Mouse (Mus musculus): ENCODE measurements around the gene Gm10644.
"Not testable (repeated sequence)": the region's sequence is repeated elsewhere in the genome, so short reads cannot be mapped to it uniquely, and the experiment has no call there.

The Gm10644 gene

DNA sequence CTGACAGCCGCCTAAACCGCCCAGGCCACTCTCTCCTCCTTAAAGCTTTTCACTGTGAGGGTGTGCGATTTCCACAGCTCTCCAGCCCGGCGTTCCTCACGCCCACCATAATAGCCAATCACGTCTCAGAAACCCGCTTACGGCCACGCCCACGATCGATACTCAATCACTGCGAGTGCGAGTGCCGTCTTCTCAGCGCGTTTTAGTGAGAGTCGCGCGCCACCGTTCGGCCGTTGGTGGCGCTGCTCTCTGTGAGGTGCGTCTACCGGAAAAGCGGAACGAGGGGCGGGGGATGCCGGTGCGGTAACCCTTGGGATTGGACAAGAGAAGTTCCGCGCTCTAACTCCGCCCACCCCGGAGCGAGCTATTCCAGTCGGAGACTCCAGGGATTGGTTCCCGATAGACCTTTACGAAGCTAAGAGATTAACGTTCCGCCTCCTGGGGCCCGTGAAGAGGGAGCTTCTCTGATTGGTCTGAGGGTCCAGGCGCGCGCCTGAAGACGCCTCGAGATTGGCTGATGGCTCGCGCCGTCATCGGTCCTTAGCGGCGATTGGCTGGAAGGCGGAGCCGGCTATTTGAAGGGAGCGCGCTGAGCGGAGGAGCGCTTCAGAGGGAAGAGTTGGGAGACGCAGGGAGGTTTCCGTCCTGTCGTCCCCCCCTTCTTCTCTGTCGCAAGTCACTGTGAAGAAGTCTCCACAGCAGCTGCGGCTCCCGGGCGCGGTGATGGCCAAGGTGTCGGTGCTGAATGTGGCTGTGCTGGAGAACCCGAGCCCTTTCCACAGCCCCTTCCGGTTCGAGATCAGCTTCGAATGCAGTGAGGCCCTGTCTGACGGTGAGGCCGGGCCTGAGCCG is at the start of gene Gm10644, which contains the start of gene Asf1b:
Gene Gm10644, minus strand, starts transcription at position 100 of the 852 bp plus-strand sequence.
Gene Asf1b, plus strand, starts transcription at position 402 of the 852 bp plus-strand sequence.
- peak; percentile 98 for DNase-seq

DNA sequence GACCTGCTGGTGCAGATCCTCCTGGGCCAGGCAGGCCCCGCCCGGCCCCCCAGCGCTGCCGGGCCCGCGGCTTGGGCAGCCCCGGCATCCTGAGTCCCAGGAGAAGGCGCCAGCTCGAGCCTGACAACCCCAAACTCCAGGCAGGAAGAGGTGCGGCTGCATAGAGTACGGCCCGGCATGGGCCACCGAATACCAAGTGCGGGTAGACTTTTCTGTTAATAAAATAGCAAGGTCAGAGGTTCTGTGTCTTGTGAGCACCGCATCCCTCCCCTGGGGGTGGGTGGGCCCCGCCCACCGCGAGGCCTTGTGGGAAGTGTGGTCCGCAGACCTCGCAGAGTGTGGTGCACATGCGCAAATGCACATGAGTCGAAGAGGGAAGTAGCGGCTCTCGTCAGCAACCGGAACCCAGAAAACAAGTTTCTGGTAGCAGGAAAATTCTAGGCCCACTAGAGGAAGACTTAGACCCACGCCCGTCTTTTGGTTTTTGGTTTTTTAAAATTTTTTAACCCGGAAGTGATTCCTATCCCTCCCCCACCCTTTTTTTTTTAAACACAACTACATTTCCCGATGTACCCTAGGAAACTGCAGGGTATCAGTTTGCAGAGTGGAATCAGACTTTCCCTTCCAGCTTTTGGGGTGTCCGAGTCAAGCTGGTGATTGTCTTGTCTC is 49.7 kb upstream of the Gm10644 start:
- DNase-seq: peak; percentile 92

DNA sequence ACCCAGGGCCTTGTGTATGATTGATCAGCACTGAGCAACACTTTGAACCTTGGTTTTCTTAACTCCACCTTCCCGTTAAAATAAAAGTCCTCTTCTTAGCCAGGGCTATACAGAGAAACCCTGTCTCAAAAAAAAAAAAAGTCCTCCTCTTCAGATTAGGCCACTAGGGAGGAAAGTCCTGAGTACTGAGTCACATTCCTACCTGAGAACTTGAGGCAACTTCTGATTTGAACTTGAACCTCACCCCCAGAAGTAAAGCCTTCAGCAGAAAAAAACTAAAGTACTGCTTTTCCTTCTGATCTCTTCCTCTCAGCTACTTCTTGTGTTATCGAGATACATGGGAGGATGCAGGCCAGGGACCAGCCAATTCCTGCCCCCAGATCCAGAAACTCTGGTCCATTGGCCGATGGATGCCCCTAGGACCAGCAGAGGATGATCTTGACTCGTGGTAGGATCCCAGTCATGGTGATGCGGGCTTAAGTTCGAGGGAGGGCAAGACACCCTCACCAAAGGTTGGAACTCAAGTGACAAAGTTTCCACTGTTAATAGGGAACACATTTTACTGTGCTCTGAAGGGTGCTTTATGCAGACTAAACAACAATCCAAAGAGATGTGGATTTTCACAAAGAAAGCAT is 48.7 kb upstream of the Gm10644 start:
- DNase-seq: no peak

DNA sequence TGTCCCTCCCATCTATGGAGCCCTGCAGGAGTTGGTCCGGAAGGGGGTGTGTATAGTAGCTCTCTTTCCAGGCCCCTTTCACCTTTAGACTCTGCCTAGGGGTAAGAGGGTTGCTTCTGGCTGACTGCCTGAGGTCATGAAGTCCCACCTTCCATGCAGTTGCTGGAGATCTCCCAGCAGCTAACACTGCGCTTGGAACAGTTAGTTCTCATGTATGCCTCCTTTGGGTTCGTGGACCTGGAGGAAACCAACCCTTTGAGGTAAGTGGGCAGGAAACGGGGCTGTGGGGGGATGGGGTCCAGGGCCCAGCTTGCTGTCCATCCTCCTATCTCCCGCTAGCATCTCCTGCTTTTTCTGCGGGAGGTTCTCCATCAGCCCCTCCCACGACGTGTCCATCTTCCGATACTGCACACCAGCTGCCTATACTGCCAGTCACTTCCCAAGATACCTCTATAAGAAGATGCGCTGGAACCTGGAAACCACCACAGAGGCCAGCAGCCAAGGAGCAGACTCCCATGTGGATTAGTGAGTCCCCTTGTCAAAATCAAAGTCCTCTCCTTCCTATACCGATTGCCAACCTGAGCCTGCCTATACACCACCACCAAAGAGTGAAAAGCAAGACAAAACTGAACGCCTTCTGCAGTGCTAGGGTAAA is 48.1 kb upstream of the Gm10644 start:
- DNase-seq: no peak

DNA sequence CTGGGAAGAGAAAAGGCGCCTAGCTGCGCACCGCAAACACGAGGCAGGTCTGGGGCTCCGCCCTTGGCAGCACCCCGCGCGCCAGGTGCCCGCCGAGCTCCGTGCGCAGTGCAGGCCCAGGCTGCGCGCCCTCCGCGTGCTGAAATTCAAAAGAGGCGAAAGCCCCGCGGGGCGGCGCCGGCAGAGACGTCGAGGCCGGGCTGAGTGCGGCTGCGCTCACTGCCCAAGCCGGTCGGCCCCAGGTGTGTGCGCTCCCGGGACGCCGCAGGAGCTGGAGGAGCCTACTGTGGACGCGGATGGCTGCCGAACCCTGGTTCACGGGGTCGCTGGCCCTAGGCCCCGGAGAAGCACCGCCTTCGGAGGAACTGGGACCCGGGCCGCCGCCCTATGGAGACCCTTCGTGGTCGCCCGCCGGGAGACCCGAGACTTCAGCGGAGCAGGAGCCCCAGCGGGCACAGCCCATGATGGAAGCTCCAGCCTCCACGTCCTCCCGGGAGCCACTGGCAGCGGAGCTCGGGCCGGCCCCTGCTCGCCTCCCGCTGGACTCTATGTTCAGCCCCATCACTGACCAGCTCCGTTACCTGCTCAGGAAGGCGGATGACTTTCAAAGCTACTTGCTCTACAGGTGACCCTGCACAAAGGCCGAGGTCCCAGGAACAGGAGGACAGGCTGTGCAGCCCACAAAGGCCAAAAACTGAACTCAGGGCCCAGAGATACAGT is 46.4 kb upstream of the Gm10644 start, which contains the start of gene 1700067K01Rik:
Gene 1700067K01Rik, plus strand, starts transcription at position 222 of the 720 bp plus-strand sequence.
- no peak for DNase-seq

DNA sequence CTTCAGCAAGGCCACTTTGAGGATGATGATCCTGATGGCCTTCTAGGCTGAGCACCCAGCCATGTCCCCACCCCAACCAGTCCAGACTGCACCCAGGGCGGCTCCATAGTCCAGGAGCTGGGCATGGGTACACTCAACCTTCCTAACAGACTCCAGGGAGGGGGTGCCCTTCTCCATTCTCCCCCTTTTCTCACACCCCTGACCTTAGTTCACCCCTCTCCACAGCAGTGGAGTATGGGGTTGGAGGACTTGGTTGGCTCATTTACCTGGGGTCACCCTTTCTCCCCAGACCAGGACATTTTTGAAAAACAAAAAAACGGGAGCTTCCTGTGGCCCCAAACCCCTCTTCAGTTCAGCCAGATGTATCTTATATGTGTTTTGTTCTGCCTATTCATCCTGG is 44.8 kb upstream of the Gm10644 start:
- no peak for DNase-seq

DNA sequence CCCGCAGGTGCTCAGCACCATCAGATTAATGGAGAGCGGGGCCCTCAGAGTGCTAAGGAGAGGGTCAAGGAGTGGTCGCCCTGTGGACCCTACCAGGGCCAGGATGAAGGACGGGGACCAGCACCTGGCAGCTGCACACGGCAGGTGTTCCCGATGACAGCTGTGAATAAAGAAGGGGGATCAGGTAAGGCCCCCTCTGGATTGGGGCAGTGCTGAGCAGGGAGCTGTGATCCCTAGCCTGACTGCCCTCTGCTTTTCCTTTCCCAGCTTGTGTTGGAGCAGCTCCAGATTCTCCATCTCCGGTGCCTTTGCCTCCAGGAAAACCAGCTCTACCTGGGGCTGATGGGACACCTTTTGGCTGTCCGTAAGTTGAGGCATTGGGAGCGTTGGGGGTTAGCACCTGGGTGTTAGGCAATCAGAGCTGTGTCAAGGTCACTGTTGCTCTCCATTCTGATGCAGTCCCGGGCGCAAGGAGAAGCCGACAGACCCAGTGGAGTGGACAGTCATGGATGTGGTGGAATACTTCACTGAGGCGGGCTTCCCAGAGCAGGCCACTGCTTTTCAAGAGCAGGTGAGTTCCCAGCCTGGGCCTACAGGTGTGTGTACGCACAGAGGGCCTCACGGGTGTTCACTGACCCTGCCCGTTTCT is 44.2 kb upstream of the Gm10644 start:
- no peak for DNase-seq

DNA sequence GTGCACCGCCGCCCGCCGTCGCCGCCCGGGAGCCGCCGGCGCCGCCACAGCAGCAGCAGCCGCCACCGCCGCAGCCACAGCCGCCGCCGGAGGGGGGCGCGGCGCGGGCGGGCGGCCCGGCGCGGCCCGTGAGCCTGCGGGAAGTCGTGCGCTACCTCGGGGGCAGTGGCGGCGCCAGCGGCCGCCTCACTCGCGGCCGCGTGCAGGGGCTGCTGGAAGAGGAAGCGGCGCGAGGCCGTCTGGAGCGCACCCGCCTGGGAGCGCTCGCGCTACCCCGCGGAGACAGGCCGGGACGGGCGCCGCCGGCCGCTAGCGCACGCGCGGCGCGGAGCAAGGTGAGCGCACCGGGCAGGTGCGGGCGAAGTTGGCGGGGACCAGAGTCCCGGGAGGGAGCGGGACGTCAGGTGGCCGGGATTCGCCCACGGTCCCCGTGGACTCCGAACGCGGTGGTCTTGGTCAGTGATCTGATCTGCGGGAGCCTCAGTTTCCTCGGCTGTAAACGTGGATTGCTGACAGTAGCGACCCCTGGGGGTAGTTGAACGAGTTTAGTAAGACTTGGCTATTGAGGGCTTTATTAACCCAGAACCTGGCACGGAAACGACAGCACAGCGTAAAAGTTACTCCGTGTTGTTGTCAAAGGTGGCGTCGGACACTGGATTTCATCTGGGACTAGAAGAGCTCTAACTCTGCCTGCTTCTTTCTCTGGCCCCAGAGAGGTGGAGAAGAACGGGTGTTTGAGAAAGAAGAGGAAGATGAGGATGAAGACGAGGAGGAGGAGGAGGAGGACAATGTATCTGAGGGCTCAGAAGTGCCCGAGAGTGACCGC is 43.4 kb upstream of the Gm10644 start:
- peak; percentile 57 for DNase-seq

DNA sequence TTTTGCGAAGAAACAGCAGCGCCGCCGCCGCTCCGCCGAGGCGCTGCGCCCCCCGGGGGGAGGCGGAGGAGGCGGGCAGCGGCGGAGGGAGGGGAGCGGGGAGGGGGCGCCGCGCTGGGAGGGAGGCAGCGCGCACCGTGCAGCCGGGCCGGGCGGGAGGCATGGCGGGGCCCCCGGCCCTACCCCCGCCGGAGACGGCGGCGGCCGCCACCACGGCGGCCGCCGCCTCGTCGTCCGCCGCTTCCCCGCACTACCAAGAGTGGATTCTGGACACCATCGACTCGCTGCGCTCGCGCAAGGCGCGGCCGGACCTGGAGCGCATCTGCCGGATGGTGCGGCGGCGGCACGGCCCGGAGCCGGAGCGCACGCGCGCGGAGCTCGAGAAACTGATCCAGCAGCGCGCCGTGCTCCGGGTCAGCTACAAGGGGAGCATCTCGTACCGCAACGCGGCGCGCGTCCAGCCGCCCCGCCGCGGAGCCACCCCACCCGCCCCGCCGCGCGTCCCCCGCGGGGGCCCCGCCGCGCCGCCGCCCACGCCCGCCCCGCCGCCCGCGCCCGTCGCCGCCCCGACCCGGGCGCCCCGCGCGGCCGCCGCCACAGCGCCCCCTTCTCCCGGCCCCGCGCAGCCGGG is 42.6 kb upstream of the Gm10644 start, which contains the start of gene Samd1:
Gene Samd1, plus strand, starts transcription at position 162 of the 631 bp plus-strand sequence.
- DNase-seq: peak; percentile 53

DNA sequence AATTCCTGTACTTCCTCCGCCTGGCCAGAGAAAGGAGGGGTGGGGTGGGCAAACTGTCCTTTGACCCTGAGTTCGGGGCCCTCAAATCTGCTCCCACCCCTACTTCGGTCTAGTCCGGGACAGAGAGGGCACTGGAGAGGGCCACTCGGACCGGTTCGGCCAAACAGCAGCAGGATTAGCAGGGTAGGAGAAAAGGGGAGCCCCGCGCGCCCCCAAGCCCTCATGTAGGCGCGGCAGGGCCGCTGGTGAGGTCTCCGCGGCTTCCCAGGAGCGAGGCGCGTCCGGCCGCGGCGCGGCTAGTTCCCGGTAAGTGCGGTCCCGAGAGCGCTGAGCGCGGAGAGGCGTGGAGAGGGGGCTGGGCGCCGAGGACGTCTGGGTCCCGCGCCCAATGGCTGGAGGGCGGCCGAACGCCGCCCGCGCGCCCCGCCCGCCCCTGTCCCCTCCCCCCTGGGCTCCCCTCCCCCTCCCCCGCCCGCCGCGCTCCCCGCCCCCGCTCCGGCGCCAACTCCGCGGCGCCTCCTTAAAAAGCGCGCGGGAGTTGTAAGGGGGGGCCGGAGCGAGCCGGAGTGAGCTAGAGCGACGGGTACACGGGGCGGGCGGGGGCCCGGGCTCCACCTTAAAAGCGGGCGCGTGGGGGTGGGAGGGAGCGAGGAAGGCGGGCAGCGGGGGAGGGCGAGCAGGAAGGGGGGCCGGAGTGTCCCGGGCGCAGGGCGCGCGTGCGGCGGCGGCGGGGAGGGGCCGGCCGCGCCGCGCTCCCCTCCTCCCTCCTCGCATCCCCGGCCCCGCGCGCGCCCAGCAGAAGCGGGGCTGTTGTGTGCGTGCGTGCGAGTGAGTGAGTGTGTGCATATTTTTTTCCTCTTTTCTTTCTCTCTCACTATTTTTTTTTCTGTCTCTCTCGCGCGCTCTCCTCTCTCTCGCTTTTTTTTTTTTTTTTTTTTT is 41.8 kb upstream of the Gm10644 start:
- peak; percentile 75 for DNase-seq

DNA sequence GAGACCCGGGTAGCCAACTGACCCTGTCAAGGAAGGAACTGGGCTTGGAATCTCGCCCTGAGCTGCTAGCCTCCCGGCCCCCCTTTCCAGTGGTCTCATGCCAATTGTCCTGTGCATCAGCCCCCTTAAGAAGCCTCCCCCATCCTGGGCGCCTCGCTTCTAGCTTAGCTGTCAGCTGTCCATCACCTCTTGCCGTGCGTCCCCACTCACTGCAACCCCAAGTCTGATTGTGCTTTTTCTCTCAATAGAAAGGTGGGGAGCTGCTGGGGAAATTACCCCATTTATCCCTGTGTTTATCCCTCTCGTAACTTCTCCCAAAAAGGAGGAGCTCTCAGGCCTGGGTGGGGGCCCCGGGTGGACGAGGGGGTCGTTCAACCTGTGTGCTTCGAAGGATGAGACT is 41.0 kb upstream of the Gm10644 start:
- DNase-seq: no peak

DNA sequence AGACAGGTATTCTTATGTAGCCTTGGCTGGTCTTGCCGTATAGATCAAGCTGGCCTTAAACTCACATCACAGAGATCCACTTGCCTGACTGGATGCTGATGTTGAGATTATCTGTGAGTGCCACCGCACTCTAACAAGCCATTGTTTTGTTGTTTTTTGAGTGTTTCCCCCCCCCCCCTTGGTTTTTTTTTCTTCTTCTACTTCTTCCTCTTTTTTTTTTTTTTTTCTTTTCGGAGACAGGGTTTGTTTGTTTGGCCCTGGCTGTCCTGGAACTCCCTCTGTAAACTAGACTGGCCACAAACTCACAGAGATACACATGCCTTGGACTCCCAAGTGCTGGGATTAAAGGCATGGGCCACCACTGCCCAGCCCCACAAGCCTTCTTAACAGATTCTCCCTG is 39.0 kb upstream of the Gm10644 start:
- no peak for DNase-seq

DNA sequence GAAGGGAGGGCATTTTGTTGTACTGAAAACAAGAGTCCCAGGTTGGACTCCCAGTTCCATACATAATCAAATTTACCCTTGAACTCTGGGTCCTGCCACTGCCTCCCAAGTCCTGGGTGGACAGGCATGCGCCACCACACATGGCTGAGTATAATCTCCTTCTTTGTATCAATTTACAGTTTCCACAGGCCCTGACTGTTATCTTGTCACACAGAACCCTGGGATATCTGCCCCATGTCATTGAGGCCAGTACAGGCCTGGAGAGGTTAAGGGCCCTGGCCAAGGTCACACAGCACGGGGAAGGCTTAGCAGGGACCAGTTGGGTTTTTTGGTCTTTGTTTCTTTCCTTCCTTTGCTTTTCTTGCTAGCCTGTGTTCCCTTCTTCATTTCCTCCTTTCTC is 37.5 kb upstream of the Gm10644 start:
- DNase-seq: no peak

DNA sequence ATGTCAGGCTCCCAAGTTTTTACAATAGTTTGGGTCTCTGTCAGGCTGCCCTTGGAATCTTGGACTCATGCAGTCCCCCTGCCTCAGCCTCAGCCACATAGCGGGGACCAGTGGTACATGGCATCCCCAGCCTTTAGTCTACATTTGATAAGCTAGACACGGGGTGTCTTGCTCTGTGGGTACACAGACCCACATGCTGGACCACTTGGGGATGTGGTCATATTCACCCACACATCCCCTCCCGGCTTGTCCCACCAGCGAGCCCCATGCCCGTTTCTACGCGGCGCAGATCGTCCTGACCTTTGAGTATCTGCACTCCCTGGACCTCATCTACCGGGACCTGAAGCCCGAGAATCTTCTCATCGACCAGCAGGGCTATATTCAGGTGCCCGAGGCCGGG is 35.2 kb upstream of the Gm10644 start:
- DNase-seq: no peak

DNA sequence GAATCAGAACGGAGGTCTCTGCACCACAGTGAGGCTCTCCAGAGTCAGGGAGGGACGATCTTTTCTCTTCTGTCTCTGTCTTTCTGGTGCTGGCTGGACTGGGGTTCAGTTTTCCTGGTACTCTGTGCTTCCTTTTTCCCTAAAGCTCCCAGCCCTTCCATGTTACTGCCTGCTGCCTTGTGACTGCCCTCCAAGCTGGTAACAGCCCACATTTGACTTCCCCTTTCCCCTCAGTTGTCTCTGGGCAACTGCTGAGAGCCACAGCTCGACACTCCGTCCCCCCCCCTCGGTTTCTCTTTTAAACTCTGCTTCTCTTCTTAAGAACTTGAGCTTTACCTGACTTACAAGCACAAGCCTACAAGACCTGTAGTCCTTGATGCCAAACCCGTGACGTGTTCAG is 34.2 kb upstream of the Gm10644 start:
- DNase-seq: no peak

DNA sequence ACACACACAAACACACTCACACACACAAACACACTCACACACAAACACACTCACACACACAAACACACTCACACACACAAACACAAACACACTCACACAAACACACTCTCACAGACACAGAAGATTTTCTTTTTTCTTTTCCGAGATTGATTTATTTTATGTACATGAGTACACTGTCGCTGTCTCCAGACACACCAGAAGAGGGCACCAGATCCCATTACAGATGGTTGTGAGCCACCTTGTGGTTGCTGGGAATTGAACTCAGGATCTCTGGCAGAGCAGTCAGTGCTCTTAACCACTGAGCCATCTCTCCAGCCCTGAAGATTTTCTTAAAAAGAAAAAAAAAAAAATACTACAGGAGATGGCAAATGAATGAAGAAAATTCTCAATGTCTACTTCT is 28.2 kb upstream of the Gm10644 start:
- DNase-seq: not testable (repeated sequence)

DNA sequence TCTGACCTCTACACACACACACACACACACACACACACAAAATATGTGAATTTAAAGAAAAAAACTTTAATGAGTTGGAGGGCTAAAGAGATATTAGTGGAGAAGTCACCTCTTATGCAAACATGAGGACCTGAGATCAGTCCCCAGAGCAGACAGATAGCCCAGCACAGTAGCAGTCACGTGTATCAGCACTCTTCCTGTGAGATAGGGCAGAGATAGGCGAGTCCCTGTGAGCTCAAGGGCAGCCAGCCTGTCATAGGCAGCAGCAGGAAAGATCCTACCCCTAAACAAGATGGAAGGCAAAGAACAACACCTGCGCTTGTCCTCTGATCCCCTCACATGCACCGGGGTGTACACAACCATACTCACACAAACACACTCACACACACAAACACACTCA is 27.4 kb upstream of the Gm10644 start:
- no peak for DNase-seq

DNA sequence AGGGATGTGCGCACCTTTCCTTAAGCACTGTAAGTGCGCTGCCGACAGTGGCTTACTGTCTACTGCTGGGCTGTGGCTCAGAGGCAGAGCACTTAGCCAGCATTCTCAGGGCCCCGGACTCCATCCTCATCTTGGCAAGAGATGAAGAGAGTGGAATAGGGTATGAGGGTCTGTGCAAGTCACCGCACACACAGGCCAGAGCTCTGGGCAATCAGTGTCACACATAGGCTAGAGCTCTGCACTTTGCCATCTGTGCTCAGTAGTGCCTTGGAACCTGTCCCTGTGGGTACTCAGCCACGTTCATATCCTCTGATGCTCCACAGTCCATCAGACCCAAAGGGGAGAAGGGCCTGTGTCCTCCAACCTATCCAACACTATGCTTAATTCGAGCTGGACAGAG is 26.5 kb upstream of the Gm10644 start:
- no peak for DNase-seq

DNA sequence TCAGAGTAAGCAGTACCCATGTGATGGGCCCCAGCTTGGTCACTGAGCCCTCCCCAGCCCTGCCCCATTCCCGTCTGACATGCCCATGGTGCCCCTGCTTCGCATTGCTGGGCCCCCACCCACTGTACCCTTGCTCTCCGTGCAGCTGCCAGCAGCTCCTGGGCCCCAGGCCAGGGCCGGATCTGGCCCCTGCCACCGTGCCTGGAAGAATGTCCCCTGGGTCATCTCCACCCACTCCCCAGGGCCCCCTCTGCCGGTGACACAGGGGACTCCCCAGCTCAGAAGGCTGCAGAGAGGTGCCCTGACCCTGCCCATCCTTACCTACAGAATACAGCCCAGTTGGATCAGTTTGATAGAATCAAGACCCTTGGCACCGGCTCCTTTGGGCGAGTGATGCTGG is 25.8 kb upstream of the Gm10644 start:
- no peak for DNase-seq

Data from cerebellum, adult 8-10 months (tissue).